Mouse (Mus musculus) neural tube, embryonic 15.5 days (tissue): ENCODE results near the gene Prdm2. TPM values are rescaled to one million over a fixed set of nuclear protein-coding genes. Genes with fewer than 3 reads are reported as not detected.

Experiments used
- ATAC-seq: fragments of 200-750 bp; cut with Nextera tagmentation; 2 replicates; pipeline ENCODE4 v1.8.0; 2017; ENCODE audit warnings: mild to moderate bottlenecking, moderate TSS enrichment, moderate library complexity; ENCODE audit not compliant: low FRiP score
- H3K27ac ChIP-seq: fragments of 300-500 bp; sonication (generic); replicated peaks from 2 replicates; pipeline ENCODE4 v1.5.1; 2015; ENCODE audit warnings: mild to moderate bottlenecking, inconsistent platforms
- H3K27me3 ChIP-seq: fragments of 300-500 bp; sonication (generic); replicated peaks from 2 replicates; pipeline ENCODE4 v1.6.1; 2015; ENCODE audit warnings: inconsistent platforms
- H3K36me3 ChIP-seq: fragments of 300-500 bp; sonication (generic); 2 replicates; pipeline ENCODE4 v1.6.1; 2015; ENCODE audit warnings: inconsistent platforms
- H3K4me1 ChIP-seq: fragments of 300-500 bp; sonication (generic); 2 replicates; pipeline ENCODE4 v1.6.1; 2015; ENCODE audit warnings: inconsistent platforms
- H3K4me2 ChIP-seq: fragments of 300-500 bp; sonication (generic); 2 replicates; pipeline ENCODE4 v1.6.1; 2015; ENCODE audit warnings: inconsistent platforms, mild to moderate bottlenecking, moderate library complexity
- H3K4me3 ChIP-seq: fragments of 300-500 bp; sonication (generic); replicated peaks from 2 replicates; pipeline ENCODE4 v1.5.1; 2015; ENCODE audit warnings: mild to moderate bottlenecking, inconsistent platforms
- H3K9ac ChIP-seq: fragments of 300-500 bp; sonication (generic); replicated peaks from 2 replicates; pipeline ENCODE4 v1.6.1; 2015; ENCODE audit warnings: mild to moderate bottlenecking, inconsistent platforms
- H3K9me3 ChIP-seq: fragments of 300-500 bp; sonication (generic); replicated peaks from 2 replicates; pipeline ENCODE4 v1.6.1; 2016; ENCODE audit warnings: inconsistent platforms
- WGBS: fragments of 180-500 bp; shearing (Covaris S2); methylation state at CpG from one replicate; pipeline ENCODE4 v1.1.7; 2015; ENCODE audit warnings: mixed read lengths; 5-methylcytosine and 5-hydroxymethylcytosine counted together
- polyA plus RNA-seq: library from polyadenylated mRNA; unstranded; fragments of >200 nt; fragmentation: Nextera tagmentation; extraction: Ambion mirVana; gene quantifications from 2 replicates; pipeline ENCODE4 v1.2.1, GENCODE M21; 2015

The Prdm2 gene
- polyA plus RNA-seq, 1 experiment from 2014 or later: 13.2 TPM

DNA sequence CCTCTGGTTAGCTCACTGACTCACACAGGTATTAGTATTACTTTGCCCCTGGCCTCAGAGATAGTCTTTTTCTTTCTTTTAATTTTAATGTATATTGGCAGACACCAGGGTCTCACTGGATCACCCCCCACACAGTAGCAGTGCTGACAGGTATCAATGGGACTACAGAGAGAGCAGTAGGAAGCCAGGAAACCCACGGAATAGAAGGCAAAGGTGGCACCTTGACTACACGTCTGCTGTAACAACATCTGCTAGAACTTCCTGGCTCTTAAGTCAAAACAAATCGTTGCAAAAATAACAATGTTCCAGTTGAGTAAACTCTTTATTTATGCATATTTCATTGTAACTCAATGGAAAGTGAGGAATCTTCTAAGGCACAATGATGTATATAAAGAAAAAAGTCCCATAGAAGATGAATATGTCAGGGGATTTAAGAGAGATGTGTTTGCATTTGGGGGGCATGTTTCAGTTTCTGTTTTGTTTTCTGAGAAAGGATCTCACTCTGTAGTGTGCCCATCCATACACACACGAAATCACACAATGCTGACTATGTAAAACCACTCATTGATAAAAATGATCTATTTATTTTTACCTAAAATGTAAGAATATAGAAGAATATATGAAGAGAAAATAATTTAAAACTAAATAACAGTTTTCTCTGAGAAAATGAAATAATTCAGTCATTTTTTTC lies 41.0 kb downstream of the Prdm2 start:
- WGBS: 80% methylated on average over 4 of the region's 4 CpGs
- ATAC-seq: no peak

DNA sequence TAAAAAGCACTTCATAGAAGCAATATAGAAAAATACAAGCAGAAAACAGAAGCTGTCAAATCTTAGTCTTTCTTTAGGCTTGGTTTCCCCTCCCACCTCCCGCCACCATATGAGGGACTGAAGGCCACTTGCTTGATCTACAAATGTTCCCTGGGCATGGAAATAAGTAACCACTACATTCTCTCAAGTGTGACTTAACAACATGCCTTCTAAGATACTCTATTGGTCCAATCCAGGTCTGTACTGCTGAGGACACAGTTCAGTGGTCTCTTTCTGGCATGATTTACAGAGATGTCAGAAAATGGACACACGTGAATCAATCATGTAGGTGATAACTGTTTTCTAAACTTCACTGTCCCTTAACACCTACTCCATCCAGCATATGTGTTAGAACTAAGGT lies 42.5 kb downstream of the Prdm2 start:
- Histone ChIP-seq H3K4me1 (no peaks in the 10 kb centered on the region), H3K9me3 (no peaks in the 10 kb centered on the region), H3K9ac (no peak overlapping the region), H3K4me2 (no peak overlapping the region), H3K4me3 (no peak overlapping the region), H3K27ac (no peak overlapping the region), H3K36me3 (peaks cover 29% of the 10 kb centered on the region), H3K27me3 (no peaks in the 10 kb centered on the region)
- no peak for ATAC-seq
- WGBS: 93% methylated on average over 2 of the region's 2 CpGs

More for the DNA sequence above, 41.0 kb downstream of the Prdm2 start:
- Histone ChIP-seq H3K9me3 (no peaks in the 10 kb centered on the region), H3K27me3 (no peaks in the 10 kb centered on the region), H3K9ac (no peak overlapping the region), H3K4me3 (no peak overlapping the region), H3K27ac (no peak overlapping the region), H3K4me1 (no peaks in the 10 kb centered on the region), H3K4me2 (no peak overlapping the region), H3K36me3 (peaks cover 29% of the 10 kb centered on the region)

DNA sequence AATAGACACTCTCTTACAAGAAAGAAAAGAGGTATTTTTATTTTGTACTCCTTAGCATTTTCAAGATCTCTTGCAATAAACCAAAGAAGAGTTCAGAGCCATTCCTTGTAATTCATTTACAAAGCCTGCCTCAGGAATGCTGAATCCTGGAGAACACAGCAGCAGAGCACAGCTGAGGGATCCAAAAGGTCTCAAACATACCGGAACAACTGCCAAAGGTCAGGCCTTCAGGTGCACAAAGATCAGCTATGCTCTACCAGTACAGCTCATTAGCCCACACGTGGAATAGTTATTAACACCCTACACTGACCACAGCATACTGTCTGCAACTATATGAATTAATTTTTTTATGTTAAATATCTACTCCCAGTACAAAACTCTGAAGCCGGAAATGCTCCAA lies 44.7 kb downstream of the Prdm2 start:
- H3K9me3 ChIP-seq: no peaks in the 10 kb centered on the region
- 91% methylated on average over 3 of the region's 3 CpGs for WGBS
- H3K27me3 ChIP-seq: no peaks in the 10 kb centered on the region
- H3K36me3 ChIP-seq: peaks cover 23% of the 10 kb centered on the region
- H3K9ac ChIP-seq: no peak overlapping the region
- H3K4me2 ChIP-seq: no peak overlapping the region
- ATAC-seq: no peak
- H3K27ac ChIP-seq: no peak overlapping the region
- no peak overlapping the region for H3K4me3 ChIP-seq
- H3K4me1 ChIP-seq: no peaks in the 10 kb centered on the region

DNA sequence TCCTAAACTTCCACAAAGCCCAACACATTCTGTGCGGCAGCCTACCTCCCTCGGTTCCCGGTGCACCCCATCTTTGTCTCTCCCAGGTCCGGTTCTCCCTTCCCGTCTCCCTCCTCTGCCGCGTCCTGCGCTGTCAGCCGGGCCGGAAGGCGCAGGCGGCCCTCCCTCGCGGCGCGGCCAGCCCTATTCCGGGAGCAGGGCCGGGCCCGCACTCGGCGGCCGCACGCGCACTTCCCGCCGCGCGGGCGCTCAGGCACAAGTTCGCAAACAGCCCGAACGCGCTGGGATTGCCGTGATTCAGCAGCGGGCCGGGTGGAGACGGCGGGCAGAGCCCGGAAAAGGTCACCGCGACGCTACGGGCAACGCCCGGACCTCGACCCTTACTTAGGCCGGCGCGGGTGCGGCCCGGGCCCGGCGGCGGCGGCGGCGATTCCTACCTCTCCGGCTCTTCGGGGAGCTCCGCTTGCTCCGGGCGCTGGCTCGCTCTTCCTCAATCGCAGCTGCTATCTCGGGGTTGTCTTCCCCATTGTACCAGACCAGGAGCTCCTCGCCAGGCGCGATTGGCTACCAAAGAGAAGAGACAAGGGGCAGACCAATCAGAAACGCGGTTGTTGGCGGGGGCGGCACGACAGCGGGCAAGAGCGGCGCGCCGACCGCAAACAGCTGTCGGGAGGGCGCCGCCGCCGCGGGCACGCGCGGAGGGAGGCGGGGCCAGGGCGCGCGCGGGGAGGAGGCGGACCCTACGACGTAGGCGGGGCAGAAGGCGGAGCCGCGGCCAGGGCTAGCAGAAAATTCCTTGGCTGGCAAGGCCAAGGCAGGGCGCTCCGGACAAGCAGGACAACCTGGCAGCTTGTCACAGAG lies 50.9 kb downstream of the Prdm2 start:
- Histone ChIP-seq H3K36me3 (no peaks in the 10 kb centered on the region), H3K9me3 (no peaks in the 10 kb centered on the region), H3K4me1 (peaks cover 31% of the 10 kb centered on the region), H3K4me3 (peak overlapping the region; percentile 93), H3K27me3 (no peaks in the 10 kb centered on the region), H3K9ac (peak overlapping the region; percentile 86), H3K27ac (peak overlapping the region; percentile 99), H3K4me2 (peak overlapping the region; percentile 58)
- WGBS: under 1% methylated on average over 101 of the region's 102 CpGs
- ATAC-seq: peak; percentile 100

DNA sequence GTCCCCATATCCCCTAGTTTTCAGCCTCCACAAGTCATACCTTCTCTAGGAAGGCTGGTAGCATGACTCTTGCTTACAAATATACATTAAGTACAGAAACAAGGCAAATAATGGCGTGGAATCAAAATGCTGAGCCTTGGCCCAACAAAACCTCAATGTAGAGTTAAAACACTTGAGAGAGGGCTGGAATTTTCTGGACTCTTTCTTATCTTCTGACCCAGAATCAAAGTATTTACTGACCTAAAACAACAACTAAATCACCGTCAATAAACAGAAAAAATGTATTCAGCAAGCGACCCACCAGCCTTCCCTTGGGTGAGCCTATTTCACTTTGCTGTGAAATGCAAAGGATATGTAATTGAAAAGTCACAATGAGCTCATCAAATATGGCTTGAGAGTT lies 52.0 kb downstream of the Prdm2 start:
- WGBS: 40% methylated on average over 3 of the region's 3 CpGs
- Histone ChIP-seq H3K4me2 (peak overlapping the region; percentile 53), H3K27me3 (no peaks in the 10 kb centered on the region), H3K4me1 (peaks cover 36% of the 10 kb centered on the region), H3K9ac (no peak overlapping the region), H3K4me3 (peak overlapping the region; percentile 93), H3K27ac (no peak overlapping the region), H3K9me3 (no peaks in the 10 kb centered on the region), H3K36me3 (no peaks in the 10 kb centered on the region)
- ATAC-seq: no peak

DNA sequence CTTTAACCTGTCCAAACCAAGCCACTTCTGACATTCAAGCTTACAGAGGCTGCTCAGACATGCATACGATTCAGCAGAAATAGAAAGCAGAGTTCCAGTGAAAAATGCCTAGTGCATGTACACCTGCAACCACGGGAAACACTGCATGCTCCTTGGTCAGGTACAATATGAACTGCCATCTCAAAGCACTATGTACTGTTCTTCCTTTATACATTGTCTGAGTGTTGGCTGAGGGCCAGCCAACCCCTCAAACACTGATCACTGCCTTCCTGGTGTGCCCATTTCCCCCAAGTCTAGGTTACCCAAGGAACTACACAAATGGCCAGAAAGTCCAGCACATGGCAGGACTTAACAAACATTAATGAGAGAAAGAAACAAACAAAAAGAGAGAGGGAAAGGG lies 53.5 kb downstream of the Prdm2 start:
- Histone ChIP-seq H3K9ac (no peak overlapping the region), H3K9me3 (no peaks in the 10 kb centered on the region), H3K4me1 (peaks cover 41% of the 10 kb centered on the region), H3K4me3 (no peak overlapping the region), H3K36me3 (no peaks in the 10 kb centered on the region), H3K27me3 (no peaks in the 10 kb centered on the region), H3K27ac (no peak overlapping the region), H3K4me2 (no peak overlapping the region)
- WGBS: 70% methylated on average over 2 of the region's 2 CpGs
- ATAC-seq: no peak

DNA sequence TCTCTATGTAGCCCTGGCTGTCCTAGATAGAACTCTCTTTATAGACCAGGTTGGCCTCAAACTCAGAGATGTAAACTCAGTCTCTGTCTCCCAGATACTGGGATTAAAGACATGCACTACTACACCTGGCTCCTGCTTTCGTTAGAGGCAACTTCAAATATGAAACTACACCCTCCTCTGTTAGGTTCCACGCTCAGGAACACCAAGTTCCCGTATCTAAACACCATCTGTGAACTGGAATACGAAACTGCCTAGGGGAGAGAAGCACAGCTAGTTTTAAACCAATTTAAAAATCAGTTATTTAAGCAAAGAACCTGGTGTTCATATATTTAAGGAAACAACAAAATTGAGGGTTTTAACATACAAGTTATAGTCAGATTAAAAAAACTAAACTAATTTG lies 56.9 kb downstream of the Prdm2 start:
- no peaks in the 10 kb centered on the region for H3K9me3 ChIP-seq
- WGBS: 73% methylated on average over 4 of the region's 4 CpGs
- peaks cover 39% of the 10 kb centered on the region for H3K4me1 ChIP-seq
- no peak overlapping the region for H3K4me3 ChIP-seq
- H3K27ac ChIP-seq: no peak overlapping the region
- H3K9ac ChIP-seq: no peak overlapping the region
- H3K4me2 ChIP-seq: no peak overlapping the region
- no peak for ATAC-seq
- H3K36me3 ChIP-seq: no peaks in the 10 kb centered on the region
- H3K27me3 ChIP-seq: no peaks in the 10 kb centered on the region

DNA sequence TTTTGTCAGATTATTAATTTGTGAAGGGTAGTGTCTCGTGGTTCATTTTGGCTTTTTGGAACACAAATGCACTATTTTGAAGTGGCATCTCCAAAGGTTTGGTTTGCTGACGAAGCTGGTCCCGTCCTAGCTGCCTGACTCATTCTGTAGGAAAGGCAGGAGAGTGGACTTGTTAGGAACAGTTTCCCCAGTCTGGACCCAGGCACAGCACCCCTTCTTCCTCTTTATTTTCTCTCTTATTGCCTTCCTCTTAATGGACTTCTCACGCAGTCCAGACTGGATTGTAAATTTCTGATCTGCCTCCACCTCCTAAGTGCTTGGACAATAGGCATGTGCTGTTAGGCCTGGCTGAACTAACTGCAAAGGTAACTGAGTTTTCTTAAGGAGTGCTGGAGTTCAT lies 57.8 kb downstream of the Prdm2 start:
- Histone ChIP-seq H3K4me1 (peaks cover 32% of the 10 kb centered on the region), H3K9ac (no peak overlapping the region), H3K9me3 (no peaks in the 10 kb centered on the region), H3K4me2 (no peak overlapping the region), H3K4me3 (no peak overlapping the region), H3K27ac (no peak overlapping the region), H3K36me3 (no peaks in the 10 kb centered on the region), H3K27me3 (no peaks in the 10 kb centered on the region)
- no peak for ATAC-seq
- 67% methylated on average over 4 of the region's 4 CpGs for WGBS

DNA sequence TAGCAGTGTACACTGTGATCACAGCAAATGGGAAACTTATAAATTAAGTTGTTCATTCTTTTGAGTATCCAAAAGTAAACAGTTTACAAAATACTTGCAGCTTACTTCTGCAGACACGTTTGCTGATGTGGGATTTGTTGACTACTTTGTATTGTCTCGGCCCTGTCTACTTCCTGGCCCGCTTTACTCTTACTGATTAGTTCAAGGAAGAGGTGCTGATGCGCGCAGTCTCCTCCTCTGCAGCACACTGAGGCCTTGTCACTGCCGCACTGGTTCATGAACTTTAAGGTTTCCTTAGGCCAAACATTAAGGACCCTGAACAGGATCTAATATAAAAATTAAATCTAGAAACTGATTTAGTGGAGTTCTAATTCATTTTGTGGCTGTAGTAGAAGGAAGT lies 58.2 kb downstream of the Prdm2 start:
- 69% methylated on average over 6 of the region's 6 CpGs for WGBS
- H3K4me2 ChIP-seq: no peak overlapping the region
- H3K27me3 ChIP-seq: no peaks in the 10 kb centered on the region
- no peak overlapping the region for H3K27ac ChIP-seq
- no peak overlapping the region for H3K4me3 ChIP-seq
- H3K36me3 ChIP-seq: no peaks in the 10 kb centered on the region
- ATAC-seq: no peak
- H3K4me1 ChIP-seq: peaks cover 27% of the 10 kb centered on the region
- no peaks in the 10 kb centered on the region for H3K9me3 ChIP-seq
- no peak overlapping the region for H3K9ac ChIP-seq

DNA sequence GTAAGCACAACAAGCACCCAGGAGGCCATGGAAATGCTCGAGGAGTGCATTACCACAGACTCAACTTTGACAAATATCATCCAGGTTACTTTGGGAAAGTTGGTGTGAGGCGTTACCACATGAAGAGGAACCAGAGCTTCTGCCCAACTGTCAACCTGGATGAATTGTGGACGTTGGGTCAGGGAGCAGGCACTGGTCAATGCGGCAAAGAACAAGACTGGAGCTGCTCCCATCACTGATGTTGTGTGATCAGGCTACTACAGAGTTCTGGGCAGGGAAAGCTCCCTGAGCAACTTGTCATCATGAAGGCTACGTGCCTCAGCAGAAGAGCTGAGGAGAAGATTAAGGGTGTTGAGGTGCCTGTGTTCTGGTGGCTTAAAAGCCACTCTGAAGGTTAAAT lies 60.2 kb downstream of the Prdm2 start:
- no peak overlapping the region for H3K4me3 ChIP-seq

DNA sequence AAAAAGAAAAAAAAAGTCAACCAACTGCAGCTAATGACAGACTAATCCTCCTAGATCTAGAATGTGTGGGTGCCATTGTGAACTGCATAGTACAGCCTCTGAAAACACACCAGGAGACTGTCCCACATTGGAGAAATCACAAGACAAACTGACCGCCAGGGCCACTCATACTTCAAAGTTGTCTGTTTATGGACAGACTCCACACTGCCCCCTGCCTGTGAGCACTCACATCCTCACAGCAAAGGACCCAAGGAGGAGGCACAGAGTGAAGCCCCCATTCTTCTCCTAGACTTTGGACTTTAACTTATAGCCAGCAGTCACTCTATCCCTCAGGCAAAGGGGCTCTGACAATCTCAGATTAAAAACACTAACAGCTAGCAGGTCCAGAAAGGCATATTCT lies 61.5 kb downstream of the Prdm2 start:
- Histone ChIP-seq H3K9ac (no peak overlapping the region), H3K4me3 (no peak overlapping the region), H3K4me2 (no peak overlapping the region), H3K27ac (no peak overlapping the region), H3K4me1 (peaks cover 11% of the 10 kb centered on the region; the same call in 1 of the 2 replicates), H3K36me3 (no peaks in the 10 kb centered on the region), H3K9me3 (no peaks in the 10 kb centered on the region), H3K27me3 (no peaks in the 10 kb centered on the region)
- no peak for ATAC-seq
- 68% methylated on average over 1 of the region's 1 CpGs for WGBS

More for the DNA sequence above, 60.2 kb downstream of the Prdm2 start:
- WGBS: 86% methylated on average over 5 of the region's 5 CpGs
- no peaks in the 10 kb centered on the region for H3K9me3 ChIP-seq
- no peak overlapping the region for H3K27ac ChIP-seq
- ATAC-seq: no peak
- H3K36me3 ChIP-seq: no peaks in the 10 kb centered on the region
- no peak overlapping the region for H3K4me2 ChIP-seq
- H3K4me1 ChIP-seq: peaks cover 18% of the 10 kb centered on the region; the same call in 1 of the 2 replicates
- H3K9ac ChIP-seq: no peak overlapping the region
- H3K27me3 ChIP-seq: no peaks in the 10 kb centered on the region

DNA sequence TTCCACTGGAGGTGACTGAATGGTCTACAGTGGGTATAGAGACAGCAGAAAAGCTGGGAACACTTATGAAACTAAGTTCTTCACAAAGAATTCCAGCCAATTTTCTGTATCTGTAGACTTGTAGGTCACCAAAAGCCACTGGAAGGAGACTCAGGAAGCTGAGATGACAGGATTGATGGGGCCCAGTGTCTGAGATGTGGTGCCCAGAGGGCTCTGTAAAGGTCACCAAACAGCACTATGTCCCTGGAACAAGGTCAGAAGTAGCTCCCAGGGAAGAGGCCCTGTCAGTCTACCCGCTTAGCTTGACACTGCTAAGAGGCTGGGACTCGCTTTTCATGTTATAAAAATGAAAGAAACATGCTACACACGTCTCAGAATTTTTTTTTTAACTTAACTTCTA lies 65.1 kb downstream of the Prdm2 start:
- Histone ChIP-seq H3K27ac (no peak overlapping the region), H3K4me1 (peaks cover 19% of the 10 kb centered on the region), H3K4me2 (no peak overlapping the region), H3K9ac (no peak overlapping the region), H3K27me3 (no peaks in the 10 kb centered on the region), H3K9me3 (no peaks in the 10 kb centered on the region), H3K4me3 (no peak overlapping the region), H3K36me3 (no peaks in the 10 kb centered on the region)
- no peak for ATAC-seq
- 85% methylated on average over 3 of the region's 3 CpGs for WGBS
